Mouse (Mus musculus) left cerebral cortex, adult 2 months (tissue): ENCODE measurements around the gene AC109138.7. TPM values are rescaled to one million over a fixed set of nuclear protein-coding genes. Genes with fewer than 3 reads are reported as not detected.
A peak's percentile ranks its signal among the peaks of the same experiment; 100 is the strongest.

Source experiments
- DNase-seq, 2 experiments: peaks; one replicate each; pipeline ENCODE4 v3.0.0; 2021 to 2022; ENCODE audit warnings: low spot score in 2 of 2, mixed read lengths in 1 of 2; ENCODE audit errors: extremely low spot score in 1 of 2
- H3K27ac ChIP-seq: fragments of 200-600 bp; 2 replicates; pipeline ENCODE4 v1.8.1; 2022
- H3K4me3 ChIP-seq: fragments of 200-600 bp; 2 replicates; pipeline ENCODE4 v1.8.1; 2022
- CTCF ChIP-seq: fragments of 200-600 bp; IDR thresholded peaks from 2 replicates; pipeline ENCODE4 v1.8.1; 2022; ENCODE audit warnings: antibody characterized with exemption, mild to moderate bottlenecking, moderate library complexity
- intact Hi-C: fragments of 180-260 bp; cut with DNase I; formaldehyde crosslinking; loops from one replicate; pipeline ENCODE4 v1.15.1; 2025
- total RNA-seq, 2 experiments: library from RNA; stranded (reverse); gene quantifications; 2 replicates each; pipeline ENCODE4 v1.2.3; 2021

AC109138.7 gene
- total RNA-seq, 2 experiments from 2014 or later: not detected

DNA sequence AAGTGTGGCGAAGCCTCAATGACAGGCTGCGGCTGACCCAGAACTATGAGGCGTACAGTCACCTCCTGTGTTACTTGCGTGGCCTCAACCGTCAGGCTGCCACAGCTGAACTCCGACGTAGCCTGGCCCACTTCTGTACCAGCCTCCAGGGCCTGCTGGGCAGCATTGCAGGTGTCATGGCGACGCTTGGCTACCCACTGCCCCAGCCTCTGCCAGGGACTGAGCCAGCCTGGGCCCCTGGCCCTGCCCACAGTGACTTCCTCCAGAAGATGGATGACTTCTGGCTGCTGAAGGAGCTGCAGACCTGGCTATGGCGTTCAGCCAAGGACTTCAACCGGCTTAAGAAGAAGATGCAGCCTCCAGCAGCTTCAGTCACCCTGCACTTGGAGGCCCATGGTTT is 8.0 kb downstream of the AC109138.7 start:
- intact Hi-C loops: no loop called here
- H3K4me3 ChIP-seq: no peak overlapping the region
- no peak for TF ChIP-seq CTCF
- H3K27ac ChIP-seq: no peak overlapping the region
- DNase-seq: no peak

DNA sequence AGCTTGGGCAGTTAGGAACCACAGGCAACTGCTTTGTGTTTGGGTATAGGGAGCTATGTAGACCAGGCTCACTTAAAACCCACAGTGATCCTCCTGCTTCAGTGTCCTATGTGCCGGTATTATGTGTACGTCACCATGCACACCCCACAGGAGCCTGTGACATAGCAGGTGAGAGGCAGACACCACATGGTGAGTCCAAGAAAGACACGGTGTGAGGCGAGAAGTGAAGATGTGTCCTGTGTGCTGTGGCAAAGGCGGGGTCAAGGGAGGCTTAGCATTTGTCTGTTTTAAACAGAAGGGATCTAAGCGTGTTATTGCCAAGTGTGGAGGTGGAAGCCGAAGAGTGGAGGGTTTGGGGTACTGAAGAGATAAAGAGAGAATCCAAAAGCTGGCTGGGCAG is 12.6 kb downstream of the AC109138.7 start:
- no peak overlapping the region for H3K4me3 ChIP-seq

DNA sequence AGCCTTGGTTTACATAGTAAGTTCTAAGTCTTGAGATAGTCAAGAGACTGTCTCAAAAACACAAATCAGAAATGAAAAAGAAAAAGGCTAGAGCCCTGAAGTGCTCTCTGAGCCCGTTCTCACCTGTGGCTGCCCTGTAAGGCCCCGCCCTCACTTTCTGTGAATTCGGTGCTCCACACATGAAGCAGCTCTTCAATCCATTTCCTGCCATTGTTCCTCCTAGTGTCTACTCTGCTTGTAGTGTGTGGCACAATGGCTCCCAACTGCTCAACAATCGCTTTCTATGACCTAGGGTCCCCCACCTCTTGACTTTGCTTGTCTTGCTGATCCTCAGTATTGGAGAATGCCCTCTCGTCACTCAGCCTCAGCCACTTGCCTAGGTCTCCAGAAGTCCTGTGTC is 13.3 kb downstream of the AC109138.7 start:
- no peak overlapping the region for H3K4me3 ChIP-seq
- no peak for DNase-seq
- TF ChIP-seq CTCF: no peak
- intact Hi-C loops: loop anchor here (5.0 kb wide), 1 partner anchor 210 kb away; no protein-coding TSS in a partner anchor
- H3K27ac ChIP-seq: no peak overlapping the region

More for the DNA sequence above, 12.6 kb downstream of the AC109138.7 start:
- TF ChIP-seq CTCF: no peak
- no peak overlapping the region for H3K27ac ChIP-seq
- DNase-seq: no peak
- intact Hi-C loops: loop anchor here (5.0 kb wide), 1 partner anchor 209 kb away; no protein-coding TSS in a partner anchor

GRCm38 (mm10) chr19:4227894-4228678 is 13.9 kb downstream of the AC109138.7 start:
- intact Hi-C loops: loop anchor here (1.0 to 5.0 kb wide), 3 partner anchors 21 to 211 kb away; no protein-coding TSS in a partner anchor
- DNase-seq: peak; percentile 74 to 78
- Histone ChIP-seq H3K4me3 (no peak overlapping the region), H3K27ac (no peak overlapping the region)
- no peak; the same call in none of the 2 replicates for TF ChIP-seq CTCF

GRCm38 (mm10) chr19:4228891-4229290 is 14.7 kb downstream of the AC109138.7 start:
- DNase-seq: no peak
- Histone ChIP-seq H3K27ac (no peak overlapping the region), H3K4me3 (no peak overlapping the region)
- no peak for TF ChIP-seq CTCF
- intact Hi-C loops: loop anchor here (1.0 to 5.0 kb wide), 3 partner anchors 22 to 212 kb away; no protein-coding TSS in a partner anchor

DNA sequence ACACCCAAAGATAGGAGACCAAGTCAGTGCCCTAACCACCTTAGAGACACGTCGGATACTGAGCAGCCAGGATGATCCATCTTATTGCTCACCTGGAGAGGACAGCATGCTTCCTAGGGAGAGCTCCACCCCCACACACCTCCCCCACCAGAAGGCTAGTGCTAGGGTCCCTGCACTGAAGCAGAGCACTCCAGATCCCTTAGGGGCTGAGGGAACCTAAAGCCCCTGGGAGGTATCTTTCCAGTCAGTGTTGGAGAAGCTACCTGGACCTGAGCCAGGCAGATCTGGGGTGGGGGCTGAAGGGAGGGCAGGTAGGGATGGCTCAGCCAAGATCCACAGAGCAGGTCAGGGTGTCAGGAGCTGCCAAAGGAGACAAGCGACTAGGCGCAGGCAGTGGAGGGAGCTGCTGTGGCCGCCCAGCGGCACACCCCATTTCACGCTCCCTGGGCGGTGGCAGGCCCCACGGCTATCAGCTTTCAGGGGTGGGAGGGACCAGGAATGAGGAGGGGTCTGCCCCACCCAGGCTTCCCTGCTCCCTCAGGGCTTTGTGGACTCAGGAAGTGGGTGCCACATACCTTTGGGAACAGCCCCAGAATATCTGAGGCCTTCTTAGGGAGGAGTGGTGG is 15.4 kb downstream of the AC109138.7 start:
- H3K4me3 ChIP-seq: no peak overlapping the region
- DNase-seq: no peak
- no peak overlapping the region for H3K27ac ChIP-seq
- intact Hi-C loops: loop anchor here (2.0 to 5.0 kb wide), 3 partner anchors 59 to 212 kb away; partner anchors contain the start of gene Cdk2ap2
- TF ChIP-seq CTCF: no peak

DNA sequence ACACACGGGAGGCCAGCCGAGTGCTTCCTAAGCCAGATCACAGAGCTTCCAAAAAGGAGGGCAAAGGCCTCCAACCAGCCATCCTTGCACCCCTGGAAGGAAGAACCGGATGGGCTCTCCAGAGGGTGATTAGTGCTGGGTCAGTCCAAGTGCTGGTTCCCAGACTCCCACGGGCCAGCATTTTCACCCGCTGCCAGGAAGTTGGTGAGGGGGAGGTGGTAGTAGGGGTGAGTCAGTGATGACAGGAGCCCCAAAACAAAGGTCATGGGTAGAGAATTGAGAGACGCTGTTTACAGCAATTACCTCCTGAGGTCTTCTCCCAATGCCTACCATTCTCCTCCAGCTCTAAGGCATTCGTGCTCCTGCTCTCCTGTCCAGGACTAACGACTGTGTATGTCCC is 16.3 kb downstream of the AC109138.7 start:
- TF ChIP-seq CTCF: no peak
- Histone ChIP-seq H3K27ac (peak overlapping the region; percentile 57; the same call in 1 of the 2 replicates), H3K4me3 (no peak overlapping the region)
- intact Hi-C loops: loop anchor here (2.0 kb wide), 1 partner anchor 134 kb away; the partner anchor contains the start of gene Cdk2ap2
- DNase-seq: no peak

DNA sequence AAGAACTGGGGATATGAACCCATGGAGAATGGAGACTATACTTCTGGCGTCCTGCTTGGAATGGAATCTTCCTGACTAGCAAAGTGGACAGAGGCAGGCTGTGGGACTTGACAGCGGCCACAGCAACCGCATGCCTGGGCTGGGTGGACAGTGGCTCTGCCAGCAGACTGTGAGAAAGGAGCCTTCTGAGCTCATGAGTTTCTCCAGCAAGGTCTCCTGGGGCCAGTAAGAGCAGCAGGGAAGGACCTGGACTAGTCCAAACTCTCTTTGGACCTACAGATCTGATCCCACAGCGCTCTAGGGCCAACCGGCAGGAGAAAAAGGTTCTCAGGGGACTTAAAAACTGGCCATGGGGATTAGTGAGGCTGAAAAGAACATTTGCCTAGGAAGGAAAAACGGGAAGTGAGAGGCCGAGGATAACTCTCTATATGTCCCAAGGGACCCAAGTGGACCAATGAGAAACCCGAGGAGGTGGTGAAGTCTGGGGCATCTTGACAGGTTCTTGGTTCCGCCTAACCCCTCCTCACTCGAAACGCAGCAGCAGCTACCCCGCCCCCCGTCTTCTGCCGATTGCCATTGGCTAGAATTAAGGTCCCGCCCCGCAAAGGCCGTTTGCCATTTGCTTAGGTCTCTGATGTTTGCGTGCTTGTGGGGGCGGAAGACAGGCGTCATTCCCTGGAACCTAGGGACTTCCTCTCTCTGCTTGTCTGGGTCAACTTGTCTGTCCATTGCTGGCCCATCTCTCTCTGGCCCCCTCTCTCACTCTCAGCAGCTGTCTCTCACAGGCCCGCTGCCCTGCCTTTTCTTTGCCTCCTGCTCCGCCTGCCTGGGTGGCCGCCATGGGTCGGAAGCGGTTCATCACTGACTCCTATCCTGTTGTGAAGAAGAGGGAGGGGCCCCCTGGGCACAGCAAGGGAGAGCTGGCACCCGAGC is 17.4 kb downstream of the AC109138.7 start, which contains the start of gene Pold4:
TSS of gene Pold4 (plus strand) at position 647 of the 933 bp plus-strand sequence.
- DNase-seq: peak; percentile 95 to 96
- TF ChIP-seq CTCF: no peak
- intact Hi-C loops: loop anchor here (1.0 to 2.0 kb wide), 2 partner anchors 106 to 135 kb away; partner anchors contain the start of genes Aip and Cdk2ap2
- peak within 1 kb of the TSS; percentile 75 for H3K4me3 ChIP-seq
- H3K27ac ChIP-seq: peak within 1 kb of the TSS; percentile 98

- peak overlapping the region; percentile 75 for H3K4me3 ChIP-seq
- intact Hi-C loops: no loop called here
- DNase-seq: no peak
- TF ChIP-seq CTCF: no peak
- peak overlapping the region; percentile 98 for H3K27ac ChIP-seq
Measured at GRCm38 (mm10) chr19:4232186-4232572, 18.0 kb downstream of the AC109138.7 start.

- TF ChIP-seq CTCF: no peak
- DNase-seq: no peak
- Histone ChIP-seq H3K4me3 (peak overlapping the region; percentile 75), H3K27ac (peak overlapping the region; percentile 74; the same call in 1 of the 2 replicates)
- intact Hi-C loops: no loop called here
Measured at GRCm38 (mm10) chr19:4232651-4233050, 18.5 kb downstream of the AC109138.7 start.

- no peak overlapping the region for H3K4me3 ChIP-seq
- H3K27ac ChIP-seq: no peak overlapping the region
- no peak for DNase-seq
- intact Hi-C loops: no loop called here
- TF ChIP-seq CTCF: no peak
Measured at GRCm38 (mm10) chr19:4234548-4234947, 20.4 kb downstream of the AC109138.7 start.
